Mouse (Mus musculus): Measurements from ENCODE around the gene a.
A peak's percentile ranks its signal among the peaks of the same experiment; 100 is the strongest.
"Not testable (repeated sequence)": the region's sequence is repeated elsewhere in the genome, so short reads cannot be mapped to it uniquely, and the experiment has no call there.

a gene

DNA sequence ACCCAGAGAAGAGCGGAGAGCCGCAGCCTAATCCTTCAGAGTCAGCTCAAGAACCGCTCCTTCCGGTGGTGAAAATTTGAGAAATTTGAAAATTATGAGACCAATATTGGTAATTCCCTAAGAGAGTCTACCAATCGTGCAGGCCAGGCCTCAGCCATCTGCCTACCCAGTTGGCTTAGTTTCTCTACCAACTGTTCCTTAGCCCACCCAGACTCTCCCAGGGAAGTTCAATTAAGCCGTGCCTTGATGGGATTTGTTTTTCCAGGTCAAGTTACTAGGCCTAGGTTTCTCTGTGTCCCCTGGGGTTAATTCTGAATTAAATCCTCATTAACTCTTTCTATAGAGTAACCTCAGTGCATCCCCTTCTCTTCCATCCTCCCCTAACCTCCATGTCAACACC, 221.8 kb downstream of the a start:
- DNase-seq: no peak

GRCm38 (mm10) chr2:155016751-155017150, 225.5 kb downstream of the a start:
- DNase-seq: not testable (repeated sequence)

DNA sequence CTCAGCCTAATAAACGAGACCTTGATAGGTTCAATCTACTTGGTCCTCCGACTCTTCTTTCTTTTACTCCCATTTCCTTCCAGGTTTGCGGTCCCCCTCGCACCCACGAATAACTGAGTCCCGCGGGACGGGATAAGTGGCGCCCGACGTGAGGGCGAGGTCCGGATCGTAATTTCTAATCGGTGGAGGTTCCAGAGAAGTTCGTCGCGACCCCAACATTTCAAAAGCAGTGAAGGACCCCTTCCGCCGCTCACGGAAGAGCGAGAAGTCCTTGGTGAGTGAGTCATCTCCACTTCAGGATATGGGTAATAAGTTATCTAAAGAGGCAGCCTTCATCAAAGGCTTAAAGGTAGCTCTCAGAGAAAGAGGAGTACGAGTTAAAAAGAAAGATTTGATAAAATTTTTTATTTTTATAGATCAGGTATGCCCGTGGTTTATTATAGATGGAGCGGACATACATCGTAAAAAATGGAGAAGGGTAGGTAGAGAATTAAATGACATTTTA, 227.1 kb downstream of the a start, which contains the start of gene Gm14226:
Gene Gm14226, plus strand, starts transcription at position 16 of the 505 bp plus-strand sequence.
- DNase-seq: not testable (repeated sequence)

GRCm38 (mm10) chr2:155018762-155019641, 227.8 kb downstream of the a start:
- DNase-seq: peak; percentile 28

GRCm38 (mm10) chr2:155019673-155020072, 228.5 kb downstream of the a start:
- DNase-seq: peak; percentile 89

DNA sequence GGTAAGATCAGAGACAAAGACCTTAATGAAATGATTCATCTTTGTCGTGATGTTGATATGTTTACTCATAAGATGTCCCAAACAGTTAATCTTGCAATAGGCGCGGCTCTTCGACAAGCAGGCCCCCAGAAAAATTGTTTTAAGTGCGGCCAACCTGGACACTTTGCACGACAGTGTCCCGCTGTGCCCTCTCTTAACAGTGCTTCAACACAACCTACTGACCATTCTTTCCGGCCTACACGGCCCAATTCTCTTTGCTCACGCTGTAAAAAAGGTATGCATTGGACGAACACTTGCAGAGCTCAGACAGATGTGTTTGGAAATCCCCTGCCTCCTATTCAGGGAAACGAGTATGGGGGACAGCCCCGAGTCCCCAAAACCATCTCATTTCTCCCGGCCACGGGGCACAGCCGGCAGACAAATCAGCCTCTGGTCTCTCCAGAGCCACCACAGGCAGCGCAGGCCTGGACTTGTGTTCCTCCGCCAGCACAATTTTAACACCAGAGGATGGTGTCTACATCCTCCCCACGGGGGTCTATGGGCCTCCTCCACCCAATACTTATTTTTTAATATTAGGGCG, 229.1 kb downstream of the a start:
- DNase-seq: not testable (repeated sequence)

GRCm38 (mm10) chr2:155030831-155031230, 239.6 kb downstream of the a start:
- no peak for DNase-seq

DNA sequence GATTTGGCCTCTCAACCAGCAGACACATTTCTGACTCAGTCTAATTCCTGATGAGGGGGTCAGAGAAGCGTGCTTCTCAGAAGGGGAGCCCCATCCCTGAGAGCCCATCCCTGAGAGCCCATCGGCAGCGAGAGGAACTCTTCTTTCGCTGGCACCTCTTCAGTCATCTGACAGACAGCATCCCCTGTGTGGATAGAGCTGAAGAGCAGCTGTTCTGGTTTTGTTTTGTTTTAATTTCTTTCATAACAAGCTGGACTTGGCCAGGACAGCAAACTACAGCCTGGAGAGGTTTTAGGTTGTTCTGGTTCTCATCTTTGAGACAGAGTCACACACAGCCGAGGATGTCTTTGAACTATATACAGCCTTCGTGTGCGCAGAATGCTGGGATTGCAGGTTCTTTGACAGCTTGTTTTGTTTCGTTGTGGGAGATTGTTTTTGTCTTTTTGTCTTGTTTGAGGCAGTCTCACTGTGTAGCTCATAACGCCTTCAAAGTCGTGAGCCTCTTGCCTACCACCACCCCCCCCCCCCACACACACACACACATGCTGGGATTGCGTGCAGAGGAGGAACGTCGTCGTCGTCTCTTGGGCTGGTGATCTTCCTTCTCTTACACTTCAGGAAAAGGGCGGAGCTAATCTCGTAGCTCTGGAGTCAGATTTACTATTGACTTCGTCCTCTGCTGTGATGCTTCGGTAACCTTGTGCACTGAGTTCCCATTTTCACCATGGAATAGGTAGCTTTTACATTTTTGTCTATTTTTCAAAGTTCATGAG, 241.9 kb downstream of the a start:
- DNase-seq: no peak

- DNase-seq: no peak
Observed at GRCm38 (mm10) chr2:155039956-155040355, 248.8 kb downstream of the a start.

DNA sequence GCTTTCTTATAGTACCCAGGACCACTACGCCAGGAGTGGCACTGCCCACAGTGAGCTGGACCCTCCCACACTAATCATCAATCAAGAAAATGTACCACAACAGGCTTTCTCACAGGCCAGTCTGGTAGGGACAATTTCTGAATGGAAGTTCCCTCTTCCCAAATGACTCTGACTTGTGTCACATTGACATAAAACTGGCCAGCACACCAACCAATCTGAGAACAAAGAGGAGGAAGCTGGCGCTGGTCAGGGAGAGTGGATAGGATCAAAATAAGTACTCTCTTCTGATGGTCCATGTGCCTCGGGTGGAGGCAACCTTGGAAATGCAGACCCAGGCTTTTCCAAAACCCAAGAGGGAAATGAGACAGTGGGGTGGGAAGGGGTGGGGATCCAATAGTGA, 253.3 kb downstream of the a start:
- DNase-seq: no peak

GRCm38 (mm10) chr2:155045075-155045474, 253.9 kb downstream of the a start:
- no peak for DNase-seq

- DNase-seq: no peak
Observed at GRCm38 (mm10) chr2:155046803-155047202, 255.6 kb downstream of the a start.

- no peak for DNase-seq
Observed at GRCm38 (mm10) chr2:155047452-155048178, 256.4 kb downstream of the a start.

- DNase-seq: no peak
Observed at GRCm38 (mm10) chr2:155050108-155050503, 258.9 kb downstream of the a start.

DNA sequence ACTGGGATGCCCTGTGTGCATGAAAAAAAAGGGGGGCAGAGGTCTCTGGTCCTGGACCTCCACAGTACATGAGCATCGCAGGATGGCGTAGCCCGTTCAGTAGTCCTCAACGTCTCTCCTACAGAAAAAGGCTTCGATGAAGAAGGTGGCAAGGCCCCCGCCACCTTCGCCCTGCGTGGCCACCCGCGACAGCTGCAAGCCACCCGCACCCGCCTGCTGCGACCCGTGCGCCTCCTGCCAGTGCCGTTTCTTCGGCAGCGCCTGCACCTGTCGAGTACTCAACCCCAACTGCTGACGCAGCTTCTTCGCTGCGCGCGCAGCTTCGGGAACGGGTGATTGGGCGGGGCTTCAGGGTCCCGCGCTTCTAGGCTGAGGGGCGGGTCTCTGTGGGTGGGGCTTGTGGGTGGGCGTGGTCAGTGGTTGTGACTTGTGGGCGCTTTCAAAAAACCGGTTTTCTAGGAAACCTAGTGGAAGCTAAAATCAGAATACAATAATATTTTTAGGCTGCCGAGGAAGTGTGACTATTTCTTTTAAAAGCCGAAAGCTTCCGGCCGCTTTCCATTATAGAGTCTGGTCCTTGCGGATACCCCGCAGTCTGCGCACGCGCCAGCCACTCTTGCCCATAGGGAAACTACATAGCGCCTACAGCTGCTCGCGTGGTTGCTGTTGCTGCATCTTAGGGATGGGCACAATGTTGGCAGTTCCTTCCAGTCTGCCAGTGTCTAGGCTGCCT, 259.5 kb downstream of the a start:
- DNase-seq: peak; percentile 96

DNA sequence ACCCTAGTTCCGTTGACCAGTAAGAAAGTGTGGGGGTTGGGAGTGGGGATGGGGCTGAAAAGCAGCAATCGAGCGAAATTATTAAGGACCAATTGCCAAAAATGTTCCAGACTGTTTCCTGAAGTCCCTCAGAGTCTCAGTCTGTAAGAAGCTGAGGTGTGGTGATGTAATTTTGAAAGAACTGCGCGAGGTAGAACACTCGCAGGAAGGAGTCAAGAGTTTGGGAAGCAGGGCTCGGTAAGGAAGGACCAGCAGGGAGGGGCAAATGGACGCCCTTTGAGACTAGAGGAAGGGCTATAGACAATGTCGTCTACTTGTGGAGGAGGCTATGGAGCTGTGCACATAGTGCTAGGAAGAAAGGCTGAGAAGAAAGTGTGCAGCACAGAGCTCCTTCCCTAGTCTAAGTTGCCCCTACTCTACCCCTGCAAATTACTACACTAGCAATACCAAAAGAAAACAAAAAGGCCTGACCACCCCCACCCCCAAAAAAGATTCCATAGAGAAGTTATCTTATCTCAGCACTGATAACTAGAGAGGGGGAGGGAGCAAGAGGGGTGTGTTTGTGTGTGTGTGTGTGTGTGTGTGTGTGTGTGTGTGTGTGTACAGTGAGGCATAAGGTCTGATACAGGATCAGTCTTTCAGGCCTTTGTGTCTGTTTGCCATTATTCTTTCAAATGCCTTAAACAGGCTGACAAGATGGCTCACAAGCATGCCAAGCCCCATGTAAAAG, 260.6 kb downstream of the a start:
- no peak for DNase-seq

DNA sequence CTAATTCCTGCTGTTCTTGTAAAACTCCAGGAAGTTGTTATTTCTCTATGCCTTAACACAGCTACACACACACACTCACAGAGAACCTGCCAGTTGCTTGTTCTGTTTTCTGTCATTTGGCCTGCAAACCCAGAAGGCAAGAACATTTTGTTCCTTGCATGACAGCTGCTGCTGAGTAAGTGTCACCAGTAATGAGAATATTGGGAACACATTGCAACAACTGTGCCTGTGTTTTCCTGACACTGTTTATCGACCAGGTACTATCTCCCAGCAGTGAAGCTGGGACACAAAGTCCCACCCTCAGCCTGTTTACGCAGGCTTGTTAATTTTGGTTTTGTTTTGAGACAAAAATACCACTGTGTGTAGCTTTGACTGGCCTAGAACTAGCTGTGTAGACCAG, 261.5 kb downstream of the a start:
- no peak for DNase-seq

- not testable (repeated sequence) for DNase-seq
Observed at GRCm38 (mm10) chr2:155053512-155053911, 262.3 kb downstream of the a start.

DNA sequence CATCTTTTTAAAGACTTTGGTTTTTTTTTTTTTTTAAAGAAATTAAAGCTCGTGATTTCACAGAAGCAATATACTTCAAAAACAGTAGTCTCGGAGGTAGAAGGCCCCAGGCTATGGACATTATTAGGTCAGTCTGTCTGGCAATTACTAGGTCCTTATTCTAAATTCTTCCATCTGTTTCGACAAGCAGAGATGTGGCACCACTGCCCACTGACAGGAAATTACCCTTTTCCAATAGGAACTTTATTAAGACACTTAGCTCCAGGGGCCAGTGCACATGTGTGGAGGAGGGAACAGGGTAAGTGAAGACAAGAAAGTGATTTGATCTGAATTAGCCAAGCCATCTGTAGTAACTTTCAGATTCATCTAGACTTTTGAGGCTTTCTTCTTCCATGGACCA, 263.5 kb downstream of the a start:
- no peak for DNase-seq

GRCm38 (mm10) chr2:155056076-155056578, 264.9 kb downstream of the a start:
- no peak for DNase-seq

GRCm38 (mm10) chr2:155057361-155057760, 266.2 kb downstream of the a start:
- DNase-seq: no peak

Data from cerebellum, adult 8-10 months (tissue).